Mouse (Mus musculus): ENCODE measurements at regions not wholly inside any gene's neighbourhood (a gene's known extent, or its start where the extent isn't known, plus 50 kb on each side); places are given as distances from the start of the nearest gene placed in this dataset.

DNA sequence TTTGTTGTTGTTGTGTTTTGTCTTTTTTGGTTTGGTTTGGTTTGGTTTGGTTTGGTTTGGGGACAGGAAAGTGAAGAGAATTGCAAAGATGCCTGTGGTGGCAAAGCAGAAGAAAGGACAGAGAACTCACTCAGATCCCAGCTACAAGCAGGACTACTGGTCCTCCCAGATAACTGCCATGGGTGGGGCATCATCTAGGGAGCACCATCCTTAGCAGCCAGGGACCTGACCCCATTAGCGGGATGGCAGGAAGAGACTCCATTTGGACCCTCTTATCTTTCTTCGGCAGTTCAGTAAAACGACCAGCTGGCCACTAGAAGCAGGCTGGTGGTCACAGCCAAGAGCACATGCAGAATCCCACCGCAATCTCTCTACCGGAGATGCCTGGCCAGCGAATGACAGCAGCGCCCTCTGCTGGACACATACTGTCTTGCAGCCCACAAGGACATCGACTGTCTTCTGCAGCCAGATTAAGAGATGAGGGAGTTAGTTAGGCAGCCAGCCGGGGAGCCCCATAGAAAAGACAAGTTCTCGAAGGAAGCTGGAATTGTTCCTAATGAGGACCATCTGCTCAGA is 119.8 kb downstream of the Gm9195 start:
- Histone ChIP-seq H3K27ac (ENCODE audit: low read length) (no peak overlapping the region), H3K9ac (ENCODE audit: low read length) (no peak overlapping the region), H3K4me2 (ENCODE audit: low read depth, low read length) (no peak overlapping the region), H3K36me3 (ENCODE audit: control insufficient read depth, insufficient read depth, low read length) (no peaks in the 10 kb centered on the region), H3K4me3 (replicated peaks; ENCODE audit: low read length) (no peak overlapping the region), H3K9me3 (replicated peaks; ENCODE audit: control insufficient read depth, low read length) (no peaks in the 10 kb centered on the region), H3K27me3 (ENCODE audit: control insufficient read depth, insufficient read depth, low read length) (no peaks in the 10 kb centered on the region), H3K4me1 (ENCODE audit: control insufficient read depth, insufficient read depth, low read length) (no peaks in the 10 kb centered on the region)
- WGBS: 11% methylated on average over 10 of the region's 10 CpGs
- ATAC-seq (ENCODE audit: insufficient read depth, low FRiP score): no peak

DNA sequence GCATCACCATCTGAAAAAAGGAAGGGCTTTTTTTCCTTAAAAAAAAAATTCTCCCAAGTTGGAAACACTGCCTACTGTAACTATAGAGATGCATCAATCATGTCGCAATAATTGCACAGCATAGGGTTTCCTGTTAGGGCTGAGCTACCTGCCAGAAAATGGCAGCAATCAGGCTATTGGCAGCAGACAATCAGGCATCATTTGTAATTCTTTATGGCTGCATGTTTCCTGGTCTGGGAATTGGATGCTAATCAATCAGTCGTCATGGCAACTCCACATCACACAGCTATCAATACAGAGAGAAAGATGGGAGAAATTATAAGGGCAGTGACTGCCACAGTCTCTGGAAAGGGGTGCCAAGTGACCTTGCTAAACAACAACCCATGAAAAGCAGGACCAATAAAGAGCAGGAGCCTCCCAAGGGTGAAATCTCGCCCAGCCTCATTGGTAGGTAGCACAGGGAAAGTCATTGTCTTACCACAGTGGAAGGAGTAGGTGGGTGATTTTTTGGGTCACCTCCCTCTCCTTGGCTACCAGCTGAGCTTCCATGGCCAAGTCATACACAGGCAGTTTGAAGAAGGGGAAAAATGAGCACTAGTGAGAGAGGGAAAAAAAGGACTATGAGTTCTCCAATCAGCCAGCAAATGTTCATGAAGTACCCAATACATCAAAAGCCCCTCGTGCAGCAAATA is 130.7 kb downstream of the Gm9195 start:
- Histone ChIP-seq H3K4me3 (replicated peaks; ENCODE audit: low read length) (no peak overlapping the region), H3K4me1 (ENCODE audit: control insufficient read depth, insufficient read depth, low read length) (no peaks in the 10 kb centered on the region), H3K36me3 (ENCODE audit: control insufficient read depth, insufficient read depth, low read length) (no peaks in the 10 kb centered on the region), H3K27me3 (ENCODE audit: control insufficient read depth, insufficient read depth, low read length) (no peaks in the 10 kb centered on the region), H3K9me3 (replicated peaks; ENCODE audit: control insufficient read depth, low read length) (no peaks in the 10 kb centered on the region), H3K27ac (ENCODE audit: low read length) (no peak overlapping the region), H3K9ac (ENCODE audit: low read length) (no peak overlapping the region), H3K4me2 (ENCODE audit: low read depth, low read length) (no peak overlapping the region)
- WGBS: 79% methylated on average over 4 of the region's 4 CpGs
- ATAC-seq (ENCODE audit: insufficient read depth, low FRiP score): no peak

DNA sequence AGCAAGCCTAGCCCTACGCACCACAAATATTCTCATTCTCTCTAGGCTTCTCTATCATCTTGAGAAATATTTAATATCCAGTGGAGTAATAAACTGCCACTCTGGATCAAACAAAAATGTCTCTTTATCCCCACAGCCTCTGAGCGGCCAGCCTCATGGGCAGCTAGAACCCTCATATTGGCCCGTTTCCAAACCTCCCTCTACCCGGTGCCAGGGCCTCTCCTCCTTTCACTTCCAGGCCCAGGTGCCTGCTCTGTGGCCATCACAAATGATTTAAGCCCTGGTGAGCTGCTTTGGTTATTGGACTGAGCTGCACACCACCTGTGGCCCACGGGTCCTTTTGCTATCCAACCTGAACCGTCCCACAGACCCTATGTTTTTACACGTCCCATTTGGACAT is 131.5 kb downstream of the Gm9195 start:
- Histone ChIP-seq H3K4me1 (ENCODE audit: control insufficient read depth, insufficient read depth, low read length) (no peaks in the 10 kb centered on the region), H3K27me3 (ENCODE audit: control insufficient read depth, insufficient read depth, low read length) (no peaks in the 10 kb centered on the region), H3K27ac (ENCODE audit: low read length) (no peak overlapping the region), H3K36me3 (ENCODE audit: control insufficient read depth, insufficient read depth, low read length) (no peaks in the 10 kb centered on the region), H3K4me3 (replicated peaks; ENCODE audit: low read length) (no peak overlapping the region), H3K4me2 (ENCODE audit: low read depth, low read length) (no peak overlapping the region), H3K9me3 (replicated peaks; ENCODE audit: control insufficient read depth, low read length) (no peaks in the 10 kb centered on the region), H3K9ac (ENCODE audit: low read length) (no peak overlapping the region)
- WGBS: 87% methylated on average over 7 of the region's 7 CpGs
- ATAC-seq (ENCODE audit: insufficient read depth, low FRiP score): no peak

DNA sequence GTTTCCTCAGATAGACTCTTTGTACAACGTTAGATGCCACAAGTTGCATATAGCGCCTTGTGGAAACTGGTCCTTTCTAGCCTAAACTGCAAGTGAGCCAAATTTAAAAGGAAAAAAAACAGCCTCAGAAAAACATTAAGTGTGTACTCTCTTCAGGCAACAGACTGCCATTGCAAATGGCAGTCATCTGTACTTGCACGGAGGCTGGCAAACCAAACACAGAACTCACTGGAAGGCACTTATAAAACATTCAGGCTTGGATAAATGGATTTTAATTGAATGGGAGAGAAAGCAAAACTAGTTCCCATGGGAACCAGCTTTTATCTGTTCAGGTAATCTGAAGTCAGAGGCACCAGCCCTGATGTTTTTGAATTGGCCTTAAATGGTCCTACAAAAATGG is 133.7 kb downstream of the Gm9195 start:
- H3K9me3 ChIP-seq (replicated peaks; ENCODE audit: control insufficient read depth, low read length): no peaks in the 10 kb centered on the region
- no peak overlapping the region for H3K9ac ChIP-seq (ENCODE audit: low read length)
- H3K27me3 ChIP-seq (ENCODE audit: control insufficient read depth, insufficient read depth, low read length): no peaks in the 10 kb centered on the region
- WGBS: 83% methylated on average over 3 of the region's 3 CpGs
- ATAC-seq (ENCODE audit: insufficient read depth, low FRiP score): no peak
- H3K4me1 ChIP-seq (ENCODE audit: control insufficient read depth, insufficient read depth, low read length): no peaks in the 10 kb centered on the region
- no peak overlapping the region for H3K27ac ChIP-seq (ENCODE audit: low read length)
- no peak overlapping the region for H3K4me3 ChIP-seq (replicated peaks; ENCODE audit: low read length)
- no peak overlapping the region for H3K4me2 ChIP-seq (ENCODE audit: low read depth, low read length)
- no peaks in the 10 kb centered on the region for H3K36me3 ChIP-seq (ENCODE audit: control insufficient read depth, insufficient read depth, low read length)

DNA sequence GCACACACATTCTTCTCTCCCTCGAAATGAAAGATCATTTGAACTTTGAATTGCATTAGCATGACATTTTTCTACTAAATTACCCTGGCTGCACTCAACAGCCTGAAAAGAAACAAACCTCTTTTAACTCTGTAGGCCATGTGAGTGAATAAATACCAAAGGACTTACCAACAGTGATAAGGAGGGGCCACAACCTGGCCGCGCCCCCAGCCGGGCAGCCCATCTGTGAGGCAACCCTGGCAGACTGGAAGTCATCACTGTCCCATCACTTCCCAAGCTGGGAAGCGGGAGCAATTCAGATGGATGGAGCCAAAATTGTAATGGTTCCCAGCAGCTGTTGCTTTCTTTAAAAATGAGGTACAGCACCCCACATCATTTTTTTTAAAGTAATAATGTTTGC is 149.5 kb downstream of the Gm9195 start:
- Histone ChIP-seq H3K9ac (ENCODE audit: low read length) (no peak overlapping the region), H3K4me3 (replicated peaks; ENCODE audit: low read length) (no peak overlapping the region), H3K27me3 (ENCODE audit: control insufficient read depth, insufficient read depth, low read length) (no peaks in the 10 kb centered on the region), H3K4me2 (ENCODE audit: low read depth, low read length) (no peak overlapping the region), H3K27ac (ENCODE audit: low read length) (no peak overlapping the region), H3K9me3 (replicated peaks; ENCODE audit: control insufficient read depth, low read length) (no peaks in the 10 kb centered on the region), H3K4me1 (ENCODE audit: control insufficient read depth, insufficient read depth, low read length) (no peaks in the 10 kb centered on the region), H3K36me3 (ENCODE audit: control insufficient read depth, insufficient read depth, low read length) (no peaks in the 10 kb centered on the region)
- WGBS: 31% methylated on average over 5 of the region's 5 CpGs
- no peak for ATAC-seq (ENCODE audit: insufficient read depth, low FRiP score)

DNA sequence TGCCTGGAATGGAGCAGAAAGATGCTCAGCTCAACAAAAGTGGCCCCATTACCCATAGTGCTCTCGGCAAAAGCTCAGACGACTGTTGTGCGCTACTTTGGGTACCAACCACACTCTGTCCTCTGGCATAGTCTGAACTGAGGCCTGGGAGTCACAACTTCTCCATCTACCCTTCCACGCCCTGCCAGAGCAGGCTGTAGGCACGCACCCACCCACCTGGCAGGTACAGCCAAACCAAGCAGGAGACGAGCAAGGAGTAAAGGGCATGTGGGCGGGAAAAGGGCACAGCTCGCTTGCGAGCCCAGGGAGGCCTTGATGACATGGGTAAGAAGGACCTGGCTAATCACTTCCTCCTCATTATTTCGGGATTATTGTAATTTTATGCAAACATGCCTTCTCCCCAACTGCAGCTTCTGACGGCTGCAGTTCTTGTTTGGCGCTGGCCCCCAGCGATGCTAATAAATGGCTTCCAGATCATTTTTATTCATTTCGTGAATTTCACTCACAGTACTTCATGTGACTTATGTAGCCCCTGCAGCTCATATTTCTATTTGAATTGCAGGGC is 150.0 kb downstream of the Gm9195 start:
- H3K4me1 ChIP-seq (ENCODE audit: control insufficient read depth, insufficient read depth, low read length): no peaks in the 10 kb centered on the region
- no peaks in the 10 kb centered on the region for H3K36me3 ChIP-seq (ENCODE audit: control insufficient read depth, insufficient read depth, low read length)
- no peak for ATAC-seq (ENCODE audit: insufficient read depth, low FRiP score)
- no peak overlapping the region for H3K4me2 ChIP-seq (ENCODE audit: low read depth, low read length)
- no peaks in the 10 kb centered on the region for H3K27me3 ChIP-seq (ENCODE audit: control insufficient read depth, insufficient read depth, low read length)
- WGBS: 61% methylated on average over 14 of the region's 14 CpGs
- H3K4me3 ChIP-seq (replicated peaks; ENCODE audit: low read length): no peak overlapping the region
- H3K9me3 ChIP-seq (replicated peaks; ENCODE audit: control insufficient read depth, low read length): no peaks in the 10 kb centered on the region
- H3K9ac ChIP-seq (ENCODE audit: low read length): no peak overlapping the region
- H3K27ac ChIP-seq (ENCODE audit: low read length): no peak overlapping the region

DNA sequence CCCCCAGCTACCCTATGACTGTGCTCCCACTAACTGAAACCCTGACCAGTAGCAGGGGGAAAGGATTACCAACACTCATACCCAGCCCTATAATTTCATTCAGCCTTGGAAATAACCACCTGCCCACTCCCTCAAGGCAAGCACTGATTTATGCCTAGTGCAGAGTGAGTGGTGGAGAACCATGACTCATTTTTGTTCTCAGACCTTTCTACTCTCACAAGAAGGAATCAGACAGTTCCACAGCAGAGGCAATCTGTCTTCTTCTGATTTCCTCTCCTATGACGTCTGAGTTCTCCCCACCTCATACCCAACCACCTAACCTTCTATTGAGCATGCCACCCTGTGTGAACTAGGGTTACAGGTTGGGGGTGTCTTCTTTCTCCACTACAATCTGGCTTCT is 153.6 kb downstream of the Gm9195 start:
- Histone ChIP-seq H3K9me3 (replicated peaks; ENCODE audit: control insufficient read depth, low read length) (no peaks in the 10 kb centered on the region), H3K9ac (ENCODE audit: low read length) (no peak overlapping the region), H3K27me3 (ENCODE audit: control insufficient read depth, insufficient read depth, low read length) (no peaks in the 10 kb centered on the region), H3K27ac (ENCODE audit: low read length) (no peak overlapping the region), H3K4me2 (ENCODE audit: low read depth, low read length) (no peak overlapping the region), H3K36me3 (ENCODE audit: control insufficient read depth, insufficient read depth, low read length) (no peaks in the 10 kb centered on the region), H3K4me3 (replicated peaks; ENCODE audit: low read length) (no peak overlapping the region), H3K4me1 (ENCODE audit: control insufficient read depth, insufficient read depth, low read length) (no peaks in the 10 kb centered on the region)
- no peak for ATAC-seq (ENCODE audit: insufficient read depth, low FRiP score)
- WGBS: 66% methylated on average over 1 of the region's 1 CpGs

DNA sequence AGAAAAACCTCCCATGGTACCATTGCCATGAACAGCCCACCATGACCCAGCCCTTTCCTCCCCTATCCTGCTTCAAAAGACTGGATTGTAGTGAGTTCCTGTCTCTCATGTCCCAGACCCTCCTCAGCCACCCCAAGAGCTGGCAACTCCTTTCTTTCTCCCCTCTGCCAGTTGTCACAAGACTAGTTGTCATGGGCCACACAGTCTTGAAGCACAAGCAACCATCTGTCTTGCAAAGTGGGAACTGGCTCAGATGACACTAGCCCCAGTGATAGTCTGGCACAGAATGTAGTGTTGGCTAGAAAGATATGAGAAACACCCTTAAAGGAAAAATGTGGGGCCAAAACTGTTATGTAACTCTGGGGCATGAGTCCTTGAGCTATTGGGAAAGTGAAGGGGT is 187.8 kb downstream of the Gm9195 start:
- no peaks in the 10 kb centered on the region for H3K27me3 ChIP-seq (ENCODE audit: control insufficient read depth, insufficient read depth, low read length)
- no peak overlapping the region for H3K27ac ChIP-seq (ENCODE audit: low read length)
- H3K9ac ChIP-seq (ENCODE audit: low read length): no peak overlapping the region
- H3K4me1 ChIP-seq (ENCODE audit: control insufficient read depth, insufficient read depth, low read length): no peaks in the 10 kb centered on the region
- no peak for ATAC-seq (ENCODE audit: insufficient read depth, low FRiP score)
- H3K4me3 ChIP-seq (replicated peaks; ENCODE audit: low read length): no peak overlapping the region
- no peak overlapping the region for H3K4me2 ChIP-seq (ENCODE audit: low read depth, low read length)
- H3K9me3 ChIP-seq (replicated peaks; ENCODE audit: control insufficient read depth, low read length): no peaks in the 10 kb centered on the region
- H3K36me3 ChIP-seq (ENCODE audit: control insufficient read depth, insufficient read depth, low read length): no peaks in the 10 kb centered on the region

DNA sequence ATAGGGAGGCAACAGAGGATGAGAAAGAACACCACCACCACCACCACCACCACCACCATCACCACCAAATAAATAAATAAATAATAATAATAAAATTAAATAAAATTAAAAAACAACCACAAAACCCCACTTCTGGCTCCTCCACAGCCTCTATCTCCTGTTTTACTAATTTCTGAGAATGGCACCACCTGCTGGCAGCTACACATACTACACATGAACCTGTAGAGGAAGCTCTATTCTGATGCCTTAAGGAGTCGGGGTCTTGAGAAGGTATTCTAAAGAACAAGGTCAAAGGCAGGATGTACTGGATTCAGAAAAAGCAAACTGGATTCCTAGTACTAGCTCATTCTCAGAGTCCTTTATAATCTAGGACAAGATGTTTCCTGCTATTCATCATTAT is 191.6 kb downstream of the Gm9195 start:
- H3K9ac ChIP-seq (ENCODE audit: low read length): no peak overlapping the region
- ATAC-seq (ENCODE audit: insufficient read depth, low FRiP score): no peak
- 69% methylated on average over 1 of the region's 1 CpGs for WGBS

More for the DNA sequence above, 191.6 kb downstream of the Gm9195 start:
- no peak overlapping the region for H3K27ac ChIP-seq (ENCODE audit: low read length)
- no peaks in the 10 kb centered on the region for H3K36me3 ChIP-seq (ENCODE audit: control insufficient read depth, insufficient read depth, low read length)
- H3K4me1 ChIP-seq (ENCODE audit: control insufficient read depth, insufficient read depth, low read length): no peaks in the 10 kb centered on the region
- no peaks in the 10 kb centered on the region for H3K9me3 ChIP-seq (replicated peaks; ENCODE audit: control insufficient read depth, low read length)
- H3K4me3 ChIP-seq (replicated peaks; ENCODE audit: low read length): no peak overlapping the region
- H3K27me3 ChIP-seq (ENCODE audit: control insufficient read depth, insufficient read depth, low read length): no peaks in the 10 kb centered on the region
- no peak overlapping the region for H3K4me2 ChIP-seq (ENCODE audit: low read depth, low read length)
